Mouse (Mus musculus) liver, adult 2 months (tissue): ENCODE data around the gene Golim4. TPM values are rescaled to one million over a fixed set of nuclear protein-coding genes. Genes with fewer than 3 reads are reported as not detected.
"Not testable (repeated sequence)": the region's sequence is repeated elsewhere in the genome, so short reads cannot be mapped to it uniquely, and the experiment has no call there.

Experiments
- DNase-seq: peaks from one replicate; pipeline ENCODE4 v3.0.0-alpha.2; 2011; ENCODE audit warnings: low read depth, low spot score; ENCODE audit errors: extremely low read depth
- H3K27ac ChIP-seq: fragments of 200-500 bp; replicated peaks from 2 replicates; pipeline ENCODE4 v1.5.1; 2012; ENCODE audit warnings: low read depth, mild to moderate bottlenecking, control low read depth, inconsistent platforms, low read length; ENCODE audit not compliant: insufficient read depth
- H3K27me3 ChIP-seq: fragments of 200-500 bp; 2 replicates; pipeline ENCODE4 v1.6.1; 2012; ENCODE audit warnings: mild to moderate bottlenecking, moderate library complexity, low read length, inconsistent platforms; ENCODE audit not compliant: control insufficient read depth, insufficient read depth
- H3K36me3 ChIP-seq: fragments of 200-500 bp; 2 replicates; pipeline ENCODE4 v1.6.1; 2012; ENCODE audit warnings: low read length, inconsistent platforms; ENCODE audit not compliant: control insufficient read depth, insufficient read depth
- H3K4me1 ChIP-seq: fragments of 200-500 bp; 2 replicates; pipeline ENCODE4 v1.6.1; 2011; ENCODE audit warnings: low read length; ENCODE audit not compliant: control insufficient read depth, insufficient read depth
- H3K4me3 ChIP-seq: fragments of 200-500 bp; 2 replicates; pipeline ENCODE4 v1.5.1; 2011; ENCODE audit warnings: low read depth, mild to moderate bottlenecking, control low read depth, low read length, moderate library complexity; ENCODE audit not compliant: insufficient read depth
- H3K79me2 ChIP-seq: fragments of 200-500 bp; 2 replicates; pipeline ENCODE4 v1.6.1; 2012; ENCODE audit warnings: inconsistent platforms, mild to moderate bottlenecking, low read length, moderate library complexity; ENCODE audit not compliant: control insufficient read depth, insufficient read depth
- H3K9ac ChIP-seq: fragments of 200-500 bp; 2 replicates; pipeline ENCODE4 v1.6.1; 2012; ENCODE audit warnings: low read depth, mild to moderate bottlenecking, control low read depth, inconsistent platforms, low read length
- CTCF ChIP-seq: fragments of 200-500 bp; IDR thresholded peaks from 2 replicates; pipeline ENCODE4 v1.5.1; 2011; ENCODE audit warnings: low read depth, low read length, control low read depth
- POLR2A ChIP-seq: fragments of 200-500 bp; IDR thresholded peaks from 2 replicates; pipeline ENCODE4 v1.6.1; 2011; ENCODE audit warnings: low read length, control low read depth; ENCODE audit not compliant: insufficient read depth; ENCODE audit errors: extremely low read depth
- WGBS: fragments of 180-500 bp; shearing (Covaris S2); methylation state at CpG from one replicate; pipeline ENCODE4 v1.1.7; 2018; 5-methylcytosine and 5-hydroxymethylcytosine counted together
- polyA plus RNA-seq: library from polyadenylated mRNA; depleted of rRNA; stranded (reverse); fragments of >200 nt; gene quantifications from 2 replicates; pipeline ENCODE4 v1.2.3, GENCODE M21; 2012; rRNA removed
- total RNA-seq: library from RNA; depleted of rRNA; stranded (reverse); fragments of >200 nt; gene quantifications from 2 replicates; pipeline ENCODE4 v1.2.3, GENCODE M21; 2014; rRNA removed

Golim4 gene
- total RNA-seq, result 53.7 and 59.5 TPM in 2 replicates
- 26.3 and 28.9 TPM in 2 replicates for polyA plus RNA-seq

GRCm38 (mm10) chr3:75956551-75957302 lies at the start of gene Golim4:
Gene Golim4 (minus strand): TSS chr3:75956949.
- peak within 1 kb of the TSS; percentile 76 for H3K9ac ChIP-seq
- peak within 1 kb of the TSS; percentile 83 for H3K4me3 ChIP-seq
- no peaks in the 10 kb centered on the region for H3K36me3 ChIP-seq
- no peaks in the 10 kb centered on the region; the same call in 1 of the 2 replicates for H3K79me2 ChIP-seq
- under 1% methylated on average over 53 of the region's 53 CpGs for whole genome bisulfite sequencing
- H3K27ac ChIP-seq, result peak within 1 kb of the TSS; percentile 86
- H3K27me3 ChIP-seq, result no peaks in the 10 kb centered on the region
- TF ChIP-seq CTCF (no peak), POLR2A (peak; percentile 59)
- DNase-seq, result peak; percentile 87
- H3K4me1 ChIP-seq, result peaks cover 15% of the 10 kb centered on the region

DNA sequence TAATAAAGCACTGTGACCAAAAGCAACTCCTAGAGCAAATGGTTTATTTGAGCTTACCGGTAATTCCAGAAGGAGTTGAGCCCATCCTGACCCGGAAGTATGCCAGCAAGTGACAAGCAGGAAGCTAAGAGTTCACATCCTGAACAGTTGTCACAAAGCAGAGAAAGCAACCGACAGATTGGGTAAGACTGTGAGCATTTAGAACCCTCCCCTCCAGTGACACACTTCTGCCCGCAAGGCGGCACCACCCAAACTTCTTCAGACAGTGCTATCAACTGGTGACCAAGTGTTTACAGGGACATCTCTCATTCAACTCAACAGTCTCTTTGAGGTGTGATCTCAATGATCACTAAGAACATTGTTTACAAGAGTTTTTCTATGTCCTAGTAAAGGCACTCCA lies 48.9 kb upstream of the Golim4 start:
- Histone ChIP-seq H3K36me3 (no peaks in the 10 kb centered on the region), H3K27ac (no peak overlapping the region), H3K9ac (no peak overlapping the region), H3K4me3 (no peak overlapping the region), H3K27me3 (no peaks in the 10 kb centered on the region), H3K79me2 (no peaks in the 10 kb centered on the region), H3K4me1 (no peaks in the 10 kb centered on the region)
- no peak for DNase-seq
- WGBS, result 73% methylated on average over 5 of the region's 5 CpGs
- TF ChIP-seq POLR2A, result no peak
- TF ChIP-seq CTCF, result no peak

DNA sequence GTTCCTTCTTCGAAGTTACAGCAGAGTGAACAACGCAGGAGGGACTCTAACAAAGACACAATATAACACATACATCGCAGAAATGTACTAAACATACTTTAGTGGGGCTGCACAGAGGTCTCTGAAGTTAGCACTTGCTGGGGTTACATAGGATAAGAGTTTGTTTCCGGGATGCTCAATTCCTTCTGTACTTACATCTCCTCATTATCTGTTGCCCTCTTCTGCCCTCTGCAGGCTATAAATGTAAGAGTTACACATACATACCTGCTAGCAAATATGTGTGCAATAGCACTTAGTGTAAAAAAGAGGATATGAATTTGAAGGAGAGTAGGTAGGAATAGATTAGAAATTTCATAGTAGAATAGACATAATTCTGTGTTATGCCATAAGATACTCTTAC lies 44.4 kb upstream of the Golim4 start:
- Histone ChIP-seq H3K4me1 (no peaks in the 10 kb centered on the region), H3K79me2 (no peaks in the 10 kb centered on the region), H3K27ac (no peak overlapping the region), H3K27me3 (no peaks in the 10 kb centered on the region), H3K4me3 (no peak overlapping the region), H3K36me3 (no peaks in the 10 kb centered on the region), H3K9ac (no peak overlapping the region)
- TF ChIP-seq CTCF, result 0 out of 2 replicates have a peak, but pooled peaks have one; percentile 25
- no peak for TF ChIP-seq POLR2A
- DNase-seq, result peak; percentile 63
- WGBS, result 39% methylated on average over 4 of the region's 4 CpGs

DNA sequence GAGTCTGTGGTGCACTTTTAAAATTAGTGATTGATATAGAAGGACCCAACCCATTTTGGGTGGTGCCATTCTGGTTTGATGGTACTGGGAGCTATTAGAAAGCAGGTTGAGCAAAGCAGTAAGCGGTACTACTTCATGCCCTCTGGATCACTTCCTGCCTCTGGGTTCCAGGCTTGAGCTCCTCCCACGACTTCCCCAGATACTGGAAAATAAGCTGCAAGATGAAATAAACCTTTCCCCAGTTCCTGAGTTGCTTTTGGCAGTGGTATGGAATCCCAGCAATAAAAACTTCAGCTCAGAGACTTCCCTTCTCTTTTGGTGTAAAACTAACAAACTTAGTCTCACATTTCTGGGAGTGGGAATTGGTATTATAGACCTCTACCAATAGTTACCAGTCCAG lies 43.7 kb upstream of the Golim4 start:
- TF ChIP-seq CTCF, result no peak
- TF ChIP-seq POLR2A, result no peak
- no peaks in the 10 kb centered on the region for H3K4me1 ChIP-seq
- WGBS, result 55% methylated on average over 2 of the region's 2 CpGs
- no peaks in the 10 kb centered on the region for H3K36me3 ChIP-seq
- H3K27ac ChIP-seq, result no peak overlapping the region
- no peaks in the 10 kb centered on the region for H3K79me2 ChIP-seq
- no peak overlapping the region for H3K4me3 ChIP-seq
- H3K9ac ChIP-seq, result no peak overlapping the region
- no peaks in the 10 kb centered on the region for H3K27me3 ChIP-seq
- DNase-seq, result no peak

GRCm38 (mm10) chr3:75981031-75981750 lies 24.4 kb upstream of the Golim4 start:
- not testable (repeated sequence) for H3K9ac ChIP-seq, H3K4me3 ChIP-seq, H3K79me2 ChIP-seq, H3K36me3 ChIP-seq, H3K4me1 ChIP-seq, H3K27me3 ChIP-seq, H3K27ac ChIP-seq
- peak; percentile 30 for DNase-seq
- WGBS, result 71% methylated on average over 2 of the region's 2 CpGs

DNA sequence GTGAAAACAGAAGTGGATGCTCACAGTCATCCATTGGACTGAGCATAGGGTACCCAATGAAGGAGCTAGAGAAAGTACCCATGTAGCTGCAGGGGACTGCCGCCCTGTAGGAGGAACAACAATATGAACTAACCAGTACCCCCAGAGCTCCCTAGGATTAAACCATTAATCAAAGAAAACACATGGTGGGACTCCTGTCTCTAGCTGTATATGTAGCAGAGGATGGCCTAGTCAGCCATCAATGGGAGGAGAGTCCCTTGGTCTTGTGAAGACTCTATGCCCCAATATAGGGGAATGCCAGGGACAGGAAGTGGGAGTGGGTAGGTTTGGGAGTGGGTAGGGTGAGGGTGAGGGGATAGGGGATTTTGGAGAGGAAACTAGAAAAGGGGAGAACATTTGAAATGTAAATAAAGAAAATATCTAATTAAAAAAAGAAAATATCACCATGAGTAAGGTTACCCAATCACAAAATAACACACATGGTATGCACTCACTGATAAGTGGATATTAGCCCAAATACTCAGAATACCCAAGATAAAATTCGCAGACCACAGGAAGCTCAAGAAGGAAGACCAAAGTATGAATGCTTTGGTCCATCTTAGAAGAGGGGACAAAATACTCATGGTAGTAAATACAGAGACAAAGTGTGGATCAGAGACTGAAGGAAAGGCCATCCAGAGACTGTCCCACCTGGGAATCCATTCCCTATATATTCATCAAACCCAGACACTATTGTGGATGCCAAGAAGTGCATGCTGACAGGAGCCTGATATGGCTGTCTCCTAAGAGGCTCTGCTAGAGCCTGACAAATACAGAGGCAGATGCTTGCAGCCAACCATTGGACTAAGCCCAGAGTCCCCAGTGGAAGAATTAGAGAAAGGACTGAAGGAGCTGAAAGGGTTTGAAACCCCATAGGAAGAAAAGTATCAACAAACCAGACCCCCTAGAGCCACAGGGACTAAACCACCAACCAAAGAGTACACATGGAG lies 6.3 kb upstream of the Golim4 start:
- not testable (repeated sequence) for H3K9ac ChIP-seq

More for the DNA sequence above, 6.3 kb upstream of the Golim4 start:
- H3K79me2 ChIP-seq, H3K27ac ChIP-seq, H3K4me1 ChIP-seq, DNase-seq, H3K4me3 ChIP-seq, H3K36me3 ChIP-seq, H3K27me3 ChIP-seq: not testable (repeated sequence)
- WGBS, result 86% methylated on average over 2 of the region's 2 CpGs
